ENCODE assay signal across 20 mouse cellular contexts in the genomic region with DNA sequence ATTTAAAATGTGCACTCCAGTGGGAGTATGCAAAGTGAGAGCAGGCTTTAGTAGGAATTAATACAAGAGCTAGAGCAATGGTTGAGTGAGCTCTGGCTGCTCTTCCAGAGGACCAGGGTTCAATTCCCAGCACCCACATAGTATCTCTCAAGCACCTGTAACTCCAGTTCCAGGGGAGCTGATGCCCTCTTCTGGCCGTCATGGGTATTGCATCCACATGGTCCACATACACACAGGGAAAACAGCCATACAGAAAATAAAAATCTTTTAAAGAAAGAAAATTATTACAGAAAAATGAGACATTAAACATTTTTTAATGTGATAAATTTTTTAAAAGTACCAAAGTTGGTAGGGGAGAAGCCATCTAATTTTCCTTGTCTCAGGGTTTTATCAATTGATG.
DNase-seq lines count a peak whose midpoint lies in the region; ATAC-seq and TF ChIP-seq lines count a peak whose summit lies in the region.
"Had no signal": no experiment of that assay in that cellular context is flagged by ENCODE, and none has a peak within 500 bp of the region (broad histone marks: within the 10 kb centered on the region; RNA-seq: fewer than 3 reads in every experiment).

No protein-coding gene starts in this region.

- TF ChIP-seq CTCF in kidney, postnatal 0 days (IDR thresholded peaks at IDR 0.05; ENCODE audit: low read depth): peak; percentile 34
- peak; percentile 43 for TF ChIP-seq CTCF in midbrain, postnatal 0 days (IDR thresholded peaks at IDR 0.05)
- TF ChIP-seq CTCF in stomach, postnatal 0 days (IDR thresholded peaks at IDR 0.05; ENCODE audit: low read depth): peak; percentile 47

- H3K4me1 ChIP-seq in kidney, postnatal 0 days (replicated peaks; ENCODE audit: insufficient read depth, low read length): no peaks in the 10 kb centered on the region
- no peaks in the 10 kb centered on the region for H3K4me1 ChIP-seq in midbrain, postnatal 0 days (ENCODE audit: insufficient read depth, low read length)
- H3K4me1 ChIP-seq in midbrain, embryonic 11.5 days (ENCODE audit: control insufficient read depth, insufficient read depth, low read length): no peaks in the 10 kb centered on the region
- H3K4me1 ChIP-seq in stomach, postnatal 0 days (replicated peaks; ENCODE audit: control insufficient read depth, insufficient read depth): no peaks in the 10 kb centered on the region
- H3K4me1 ChIP-seq: liver, embryonic 13.5 days; megakaryocyte, embryonic 14.5 days; midbrain, embryonic 15.5 days had no signal

- H3K9me3 ChIP-seq in kidney, postnatal 0 days (replicated peaks; ENCODE audit: low read length): no peaks in the 10 kb centered on the region
- no peaks in the 10 kb centered on the region for H3K9me3 ChIP-seq in midbrain, postnatal 0 days (ENCODE audit: low read length)
- H3K9me3 ChIP-seq in midbrain, embryonic 11.5 days (ENCODE audit: control insufficient read depth, low read length): peaks cover 8% of the 10 kb centered on the region; the same call in 1 of the 2 replicates
- no peaks in the 10 kb centered on the region for H3K9me3 ChIP-seq in stomach, postnatal 0 days (ENCODE audit: control insufficient read depth, low read length)
- H3K9me3 ChIP-seq: midbrain, embryonic 15.5 days; neural tube, embryonic 15.5 days had no signal

- DNase-seq in kidney, postnatal 0 days (ENCODE audit: low spot score): no peak
- no peak for DNase-seq in kidney, adult 8-10 months
- DNase-seq in midbrain, postnatal 0 days (ENCODE audit: low spot score): no peak
- DNase-seq in midbrain, embryonic 11.5 days (ENCODE audit: low spot score, missing footprints): no peak
- DNase-seq in R1 (ENCODE audit: low read depth, low spot score): peak; percentile 28
- no peak for DNase-seq in stomach, postnatal 0 days (ENCODE audit: low spot score)
- no peak for DNase-seq in cerebellum, adult 11 months
- DNase-seq: adrenal gland, postnatal 36 days; cerebellum, adult 8-10 months; kidney, postnatal 10 days; liver, embryonic 13.5 days; lung, postnatal 10 days; right cerebral cortex, postnatal 14 days; thymus, postnatal 25 days had no signal

- no peak overlapping the region for H3K9ac ChIP-seq in kidney, postnatal 0 days (ENCODE audit: low read depth, low read length)
- no peak overlapping the region for H3K9ac ChIP-seq in midbrain, postnatal 0 days (replicated peaks; ENCODE audit: low read length, poor library complexity, severe bottlenecking)
- H3K9ac ChIP-seq in midbrain, embryonic 11.5 days (ENCODE audit: low read length): no peak overlapping the region
- H3K9ac ChIP-seq in stomach, postnatal 0 days (ENCODE audit: low read length): no peak overlapping the region
- H3K9ac ChIP-seq: liver, embryonic 13.5 days; midbrain, embryonic 15.5 days; neural tube, embryonic 15.5 days had no signal

- WGBS in kidney, postnatal 0 days: 70% methylated on average over 1 of the region's 1 CpGs
- 87% methylated on average over 1 of the region's 1 CpGs for WGBS in midbrain, postnatal 0 days
- WGBS in midbrain, embryonic 11.5 days: 80% methylated on average over 1 of the region's 1 CpGs
- WGBS in stomach, postnatal 0 days: 70% methylated on average over 1 of the region's 1 CpGs

- no peaks in the 10 kb centered on the region for H3K27me3 ChIP-seq in kidney, postnatal 0 days (ENCODE audit: insufficient read depth, low read length)
- H3K27me3 ChIP-seq in midbrain, postnatal 0 days (ENCODE audit: insufficient read depth, low read length): no peaks in the 10 kb centered on the region
- H3K27me3 ChIP-seq in midbrain, embryonic 11.5 days (ENCODE audit: control insufficient read depth, insufficient read depth, low read length): no peaks in the 10 kb centered on the region
- H3K27me3 ChIP-seq in stomach, postnatal 0 days (ENCODE audit: control insufficient read depth, insufficient read depth, low read length): no peaks in the 10 kb centered on the region
- H3K27me3 ChIP-seq: liver, embryonic 13.5 days; neural tube, embryonic 15.5 days had no signal

- no peak overlapping the region for H3K27ac ChIP-seq in kidney, postnatal 0 days
- no peak overlapping the region for H3K27ac ChIP-seq in midbrain, postnatal 0 days (ENCODE audit: low read depth, low read length)
- no peak overlapping the region for H3K27ac ChIP-seq in midbrain, embryonic 11.5 days (ENCODE audit: low read depth, low read length)
- H3K27ac ChIP-seq in stomach, postnatal 0 days (replicated peaks): no peak overlapping the region
- H3K27ac ChIP-seq: heart, embryonic 10.5 days; liver, embryonic 13.5 days; midbrain, embryonic 15.5 days; neural tube, embryonic 15.5 days had no signal

- H3K36me3 ChIP-seq in kidney, postnatal 0 days (ENCODE audit: insufficient read depth, low read length): no peaks in the 10 kb centered on the region
- H3K36me3 ChIP-seq in midbrain, postnatal 0 days (ENCODE audit: insufficient read depth, low read length): no peaks in the 10 kb centered on the region
- no peaks in the 10 kb centered on the region for H3K36me3 ChIP-seq in midbrain, embryonic 11.5 days (ENCODE audit: control insufficient read depth, insufficient read depth, low read length)
- no peaks in the 10 kb centered on the region for H3K36me3 ChIP-seq in stomach, postnatal 0 days (ENCODE audit: control insufficient read depth, insufficient read depth, low read length)
- H3K36me3 ChIP-seq: G1E; heart, embryonic 10.5 days; liver, embryonic 13.5 days; midbrain, embryonic 15.5 days; neural tube, embryonic 15.5 days had no signal

- no peak for TF ChIP-seq EP300 in stomach, postnatal 0 days (optimal IDR thresholded peaks at IDR 0.05)

- no peak overlapping the region for H3K4me3 ChIP-seq in kidney, postnatal 0 days (replicated peaks; ENCODE audit: low read depth, low read length)
- H3K4me3 ChIP-seq in midbrain, postnatal 0 days (ENCODE audit: low read depth, low read length): no peak overlapping the region
- no peak overlapping the region for H3K4me3 ChIP-seq in midbrain, embryonic 11.5 days (ENCODE audit: low read depth, low read length)
- no peak overlapping the region for H3K4me3 ChIP-seq in stomach, postnatal 0 days (ENCODE audit: low read depth, low read length)
- H3K4me3 ChIP-seq: heart, embryonic 10.5 days; liver, embryonic 13.5 days; megakaryocyte, embryonic 14.5 days; midbrain, embryonic 15.5 days; neural tube, embryonic 15.5 days had no signal

- no peak overlapping the region for H3K4me2 ChIP-seq in kidney, postnatal 0 days (ENCODE audit: low read length)
- H3K4me2 ChIP-seq in midbrain, postnatal 0 days (ENCODE audit: low read depth, low read length, poor library complexity, severe bottlenecking): no peak overlapping the region
- H3K4me2 ChIP-seq in midbrain, embryonic 11.5 days: no peak overlapping the region
- H3K4me2 ChIP-seq in stomach, postnatal 0 days (replicated peaks; ENCODE audit: low read depth): no peak overlapping the region
- H3K4me2 ChIP-seq: liver, embryonic 13.5 days; midbrain, embryonic 15.5 days; neural tube, embryonic 15.5 days had no signal

- ATAC-seq in kidney, postnatal 0 days (replicated peaks; ENCODE audit: low FRiP score, low read depth): no peak
- no peak for ATAC-seq in midbrain, postnatal 0 days (ENCODE audit: low FRiP score)
- no peak for ATAC-seq in midbrain, embryonic 11.5 days (ENCODE audit: low FRiP score)
- no peak for ATAC-seq in stomach, postnatal 0 days (ENCODE audit: low FRiP score, low TSS enrichment)
- ATAC-seq: inflammation-experienced regulatory T-cells, adult 6 months; midbrain, embryonic 15.5 days had no signal
